Mouse (Mus musculus): ENCODE data around the gene Capn10.
A peak's percentile ranks its signal among the peaks of the same experiment; 100 is the strongest.

Capn10 gene

GRCm38 (mm10) chr1:92934182-92934827 is at the start of gene Capn10:
TSS of gene Capn10 (plus strand) at chr1:92934376.
- peak; percentile 99 for DNase-seq (ENCODE audit: low read depth, low spot score)

DNA sequence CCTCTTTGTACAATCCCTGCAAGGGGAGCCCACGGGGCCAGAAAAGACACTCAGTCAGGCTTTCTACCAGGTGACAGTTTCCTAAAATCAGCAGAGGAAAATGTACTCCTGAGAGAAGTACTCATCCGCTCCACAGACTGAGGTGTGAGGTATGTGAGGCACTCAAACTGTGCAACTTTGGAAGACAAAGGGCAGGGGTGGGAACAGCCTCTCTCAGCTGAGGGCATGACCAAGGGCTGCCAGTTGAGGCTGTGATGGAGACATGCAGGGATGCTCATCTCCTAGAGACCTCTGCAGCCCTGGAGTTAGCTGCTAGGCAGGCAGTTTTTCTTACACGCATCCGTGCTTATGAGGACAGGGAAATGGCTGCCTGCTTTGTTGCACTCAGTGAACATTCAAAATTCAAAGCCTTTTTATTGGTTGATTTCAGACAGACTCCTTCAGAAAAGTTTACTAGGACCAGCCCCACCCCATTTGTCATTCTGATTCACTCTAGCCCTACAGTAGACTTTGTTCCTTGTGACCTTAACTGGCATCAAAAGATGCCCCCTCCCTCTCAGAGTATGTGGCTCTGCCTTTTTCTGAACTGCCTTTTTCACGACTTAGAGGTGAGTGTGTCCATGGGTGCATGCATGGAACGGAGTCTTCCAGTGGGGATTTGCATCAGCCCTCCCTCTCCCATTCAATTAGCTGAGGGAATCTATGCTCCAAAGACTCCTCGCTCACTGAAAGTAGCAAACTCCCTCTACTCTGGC is 45.1 kb upstream of the Capn10 start:
- DNase-seq (ENCODE audit: low read depth, low spot score) = peak; percentile 80

GRCm38 (mm10) chr1:92892791-92893190 is 41.4 kb upstream of the Capn10 start:
- DNase-seq (ENCODE audit: low read depth, low spot score) = no peak

- DNase-seq (ENCODE audit: low read depth, low spot score) = no peak
Observed at GRCm38 (mm10) chr1:92893896-92894295, 40.3 kb upstream of the Capn10 start.

DNA sequence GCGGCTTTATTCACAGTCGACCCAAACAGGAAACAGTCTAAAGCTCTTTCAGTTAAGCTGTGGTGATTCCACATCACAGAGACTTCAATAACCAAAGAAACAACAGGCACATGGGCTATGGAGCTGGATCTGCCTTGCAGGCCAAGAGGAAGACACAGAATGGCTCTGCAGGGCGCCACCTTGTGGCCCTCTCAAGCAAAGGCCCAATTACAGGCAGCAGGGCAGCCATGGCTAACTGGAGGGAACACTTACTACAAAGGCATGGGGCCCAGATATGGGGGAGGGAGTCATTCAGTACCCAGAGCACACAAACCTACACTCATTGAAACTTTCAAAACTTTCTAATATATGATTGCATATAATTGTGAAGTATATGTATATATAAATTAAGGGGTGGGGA is 39.1 kb upstream of the Capn10 start:
- DNase-seq (ENCODE audit: low read depth, low spot score) = peak; percentile 88

DNA sequence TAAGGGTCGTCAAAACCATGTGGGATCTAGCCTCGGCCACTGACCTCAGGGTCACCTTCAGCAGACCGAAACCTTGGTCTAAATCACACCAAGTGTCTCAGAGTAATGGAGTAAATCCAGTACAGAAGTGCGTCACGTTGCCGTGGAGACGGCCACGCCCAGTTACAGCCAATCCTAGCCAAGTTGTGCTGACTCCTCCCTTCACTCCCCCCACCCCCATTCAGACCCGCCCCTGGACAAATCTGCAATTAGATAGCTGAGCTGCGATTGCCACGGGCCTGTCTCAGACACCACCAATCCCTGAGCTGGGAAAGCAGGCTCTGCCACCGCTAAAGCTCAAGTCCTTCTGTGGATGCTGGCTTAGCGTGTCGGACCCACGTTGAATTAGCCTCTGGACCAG is 31.4 kb upstream of the Capn10 start, which contains the start of gene Ankmy1:
Gene Ankmy1 (minus strand): TSS at position 121 of the 400 bp plus-strand sequence.
- peak; percentile 92 for DNase-seq (ENCODE audit: low read depth, low spot score)

DNA sequence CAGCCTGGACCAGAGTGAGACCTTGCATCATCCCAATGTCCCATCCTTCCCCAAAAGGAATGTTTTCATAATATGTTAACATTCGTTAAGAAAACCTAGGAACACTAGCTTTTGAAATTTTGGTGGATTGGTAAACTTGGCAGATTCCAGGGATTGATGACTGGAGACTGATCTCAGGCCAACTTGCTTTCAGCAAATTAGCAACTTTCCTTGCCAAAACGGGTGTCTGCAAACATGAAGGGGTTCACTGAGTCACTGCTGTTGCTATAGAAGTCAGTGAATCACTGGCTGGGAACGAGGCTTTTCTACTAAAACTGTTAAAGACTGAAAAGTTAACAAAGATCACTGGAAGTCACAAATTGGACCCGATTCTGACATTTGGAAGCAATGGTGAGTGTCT is 30.5 kb upstream of the Capn10 start:
- no peak for DNase-seq (ENCODE audit: low read depth, low spot score)

DNA sequence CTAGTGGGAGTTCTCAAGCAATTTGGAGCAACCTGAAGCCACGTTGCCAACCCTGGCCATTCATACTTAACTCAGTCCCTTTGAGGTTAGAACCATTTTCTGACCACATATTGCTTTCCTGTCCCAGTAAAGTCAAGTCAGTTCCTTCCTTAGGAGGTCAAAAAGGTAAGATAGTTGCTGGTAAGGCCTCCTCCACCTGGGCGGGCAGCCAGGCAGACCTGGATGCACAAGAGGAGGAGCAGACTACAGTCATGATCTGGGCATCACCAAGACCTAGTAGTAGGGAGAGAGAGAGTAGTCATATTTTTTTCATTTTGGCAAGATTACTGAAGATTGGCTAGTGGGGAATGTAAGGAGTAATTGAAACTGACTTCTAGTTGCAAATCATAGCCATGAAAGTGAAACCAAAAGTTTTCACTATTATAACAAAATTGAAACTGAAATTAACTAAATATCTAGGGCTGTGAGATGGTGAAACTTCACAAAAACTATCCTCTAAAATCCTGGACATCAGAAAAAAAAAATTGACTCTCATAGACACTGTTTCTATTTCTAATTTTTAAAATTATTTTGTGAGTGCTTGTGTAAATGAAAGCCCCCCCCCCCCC is 28.4 kb upstream of the Capn10 start:
- DNase-seq (ENCODE audit: low read depth, low spot score) = no peak

DNA sequence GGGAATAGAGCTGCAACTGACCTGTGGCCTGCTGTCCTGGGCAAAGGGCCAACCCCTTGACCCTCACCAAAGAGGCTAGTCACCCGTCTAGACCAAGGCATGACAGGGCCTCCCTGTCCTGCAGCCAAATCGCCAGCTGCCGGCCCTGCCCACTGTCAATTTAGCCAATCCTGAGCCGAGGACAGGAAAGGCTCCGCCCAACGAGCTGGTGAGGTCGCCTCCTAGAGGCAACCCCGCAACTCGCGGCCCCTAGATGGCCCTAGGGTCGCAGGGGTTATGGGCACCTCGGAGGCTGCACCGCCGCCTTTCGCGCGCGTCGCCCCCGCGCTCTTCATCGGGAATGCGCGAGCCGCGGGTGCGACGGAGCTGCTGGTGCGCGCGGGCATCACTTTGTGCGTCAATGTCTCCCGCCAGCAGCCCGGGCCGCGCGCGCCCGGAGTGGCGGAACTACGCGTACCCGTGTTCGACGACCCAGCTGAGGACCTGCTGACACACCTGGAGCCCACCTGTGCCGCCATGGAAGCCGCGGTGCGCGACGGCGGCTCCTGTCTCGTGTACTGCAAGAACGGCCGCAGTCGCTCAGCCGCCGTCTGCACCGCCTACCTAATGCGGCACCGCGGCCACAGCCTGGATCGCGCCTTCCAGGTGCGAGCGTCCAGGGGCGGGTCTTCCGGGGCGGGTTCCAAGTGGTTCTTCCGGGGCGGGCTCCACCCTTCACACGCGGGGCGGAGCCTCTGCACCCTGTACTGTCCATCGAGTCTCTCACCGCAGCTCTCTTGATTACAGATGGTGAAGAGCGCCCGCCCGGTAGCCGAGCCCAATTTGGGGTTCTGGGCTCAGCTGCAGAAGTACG is 27.2 kb upstream of the Capn10 start, which contains the start of gene Dusp28:
Gene Dusp28 (plus strand): TSS at position 203 of the 853 bp plus-strand sequence.
- peak; percentile 92 for DNase-seq (ENCODE audit: low read depth, low spot score)

DNA sequence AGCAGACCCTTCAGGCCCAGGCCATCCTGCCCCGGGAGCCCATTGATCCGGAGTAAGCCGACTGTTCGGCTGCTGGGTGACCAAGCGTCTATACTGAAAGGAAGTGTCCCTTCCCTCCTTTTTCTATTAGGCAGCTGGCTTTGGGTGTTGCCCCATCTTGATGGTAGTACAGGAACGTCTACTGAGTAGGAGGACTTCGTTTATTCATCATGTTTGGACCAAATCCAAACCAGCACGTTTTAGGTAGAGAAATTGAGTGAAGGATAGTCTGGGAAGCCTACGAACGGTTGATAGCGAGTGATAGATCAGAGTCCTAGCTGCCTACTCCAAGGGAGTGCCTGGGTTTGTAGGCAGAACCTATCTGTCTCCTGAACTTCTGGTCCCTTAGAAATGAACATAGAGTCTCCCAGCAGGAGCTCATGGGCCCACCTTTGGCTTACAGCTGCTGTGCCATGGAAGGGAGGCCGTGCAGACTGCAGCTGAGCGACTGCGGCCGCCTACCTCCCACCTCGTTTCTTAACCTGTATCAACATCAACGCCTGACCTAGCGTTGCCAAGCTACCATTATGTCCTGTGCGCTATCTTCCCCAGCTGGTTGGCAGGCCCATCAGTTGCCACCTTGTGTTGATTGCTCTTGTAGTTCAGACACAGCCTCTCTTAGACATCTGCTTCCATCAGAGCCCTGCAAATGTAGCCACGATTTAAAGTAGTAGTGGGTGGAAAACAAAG is 26.4 kb upstream of the Capn10 start:
- DNase-seq (ENCODE audit: low read depth, low spot score) = no peak

GRCm38 (mm10) chr1:92908664-92909063 is 25.5 kb upstream of the Capn10 start:
- DNase-seq (ENCODE audit: low read depth, low spot score) = no peak

DNA sequence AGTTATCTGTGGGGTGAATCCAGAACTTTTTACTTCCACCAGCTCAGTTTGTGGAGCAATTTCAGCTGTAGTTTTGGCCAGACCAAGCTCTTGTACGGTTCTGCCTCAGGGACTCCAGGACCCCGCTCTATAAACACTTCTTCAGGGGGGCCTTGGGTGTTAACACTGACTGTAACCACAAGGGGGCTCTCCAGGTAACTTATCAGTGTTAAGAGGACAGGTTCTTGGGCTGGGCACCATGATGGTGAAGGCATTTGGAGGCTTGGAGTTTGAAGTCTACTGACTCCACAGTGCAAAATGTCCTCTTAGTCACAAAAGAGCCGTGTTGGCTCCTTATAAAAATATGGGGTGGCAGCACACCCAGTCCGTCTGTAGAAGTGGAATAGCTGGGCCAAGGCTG is 25.1 kb upstream of the Capn10 start:
- DNase-seq (ENCODE audit: low read depth, low spot score) = peak; percentile 89

- DNase-seq (ENCODE audit: low read depth, low spot score) = peak; percentile 54
Observed at GRCm38 (mm10) chr1:92910239-92910885, 23.8 kb upstream of the Capn10 start, which contains the start of gene Rnpepl1. TSS of gene Rnpepl1 (plus strand) at chr1:92910783.

DNA sequence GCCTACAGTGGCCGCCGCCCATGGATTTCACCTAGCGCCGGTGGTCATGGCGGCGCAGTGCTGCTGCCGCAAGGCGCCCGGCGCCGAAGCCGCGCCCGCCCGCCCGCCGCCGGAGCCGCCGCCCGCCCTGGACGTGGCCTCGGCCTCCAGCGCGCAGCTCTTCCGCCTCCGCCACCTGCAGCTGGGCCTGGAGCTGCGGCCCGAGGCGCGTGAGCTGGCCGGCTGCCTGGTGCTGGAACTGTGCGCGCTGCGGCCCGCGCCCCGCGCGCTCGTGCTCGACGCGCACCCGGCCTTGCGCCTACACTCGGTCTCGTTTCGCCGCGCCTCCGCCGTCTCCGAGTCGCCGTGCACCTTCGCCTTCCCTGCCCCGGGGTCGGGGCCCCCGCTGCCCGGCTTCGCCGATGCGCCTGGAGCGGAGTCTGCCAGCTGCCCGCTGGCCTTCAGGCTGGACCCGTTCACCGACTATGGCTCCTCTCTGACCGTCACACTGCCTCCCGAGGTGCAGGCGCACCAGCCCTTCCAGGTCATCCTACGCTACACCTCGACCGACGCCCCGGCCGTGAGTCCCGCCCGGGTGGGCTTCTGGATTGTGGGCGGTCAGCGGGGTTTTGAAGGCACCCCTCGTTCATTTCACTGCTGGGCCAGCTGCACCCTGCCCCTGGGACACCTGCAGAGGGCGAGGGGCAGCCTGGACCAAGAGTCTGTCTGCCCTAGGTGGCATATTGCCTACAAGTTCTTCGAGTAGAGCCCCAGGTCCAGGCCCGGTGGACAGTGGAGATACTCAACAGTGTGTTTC is 23.1 kb upstream of the Capn10 start:
- peak; percentile 51 for DNase-seq (ENCODE audit: low read depth, low spot score)

GRCm38 (mm10) chr1:92911721-92912138 is 22.4 kb upstream of the Capn10 start:
- DNase-seq (ENCODE audit: low read depth, low spot score) = no peak

DNA sequence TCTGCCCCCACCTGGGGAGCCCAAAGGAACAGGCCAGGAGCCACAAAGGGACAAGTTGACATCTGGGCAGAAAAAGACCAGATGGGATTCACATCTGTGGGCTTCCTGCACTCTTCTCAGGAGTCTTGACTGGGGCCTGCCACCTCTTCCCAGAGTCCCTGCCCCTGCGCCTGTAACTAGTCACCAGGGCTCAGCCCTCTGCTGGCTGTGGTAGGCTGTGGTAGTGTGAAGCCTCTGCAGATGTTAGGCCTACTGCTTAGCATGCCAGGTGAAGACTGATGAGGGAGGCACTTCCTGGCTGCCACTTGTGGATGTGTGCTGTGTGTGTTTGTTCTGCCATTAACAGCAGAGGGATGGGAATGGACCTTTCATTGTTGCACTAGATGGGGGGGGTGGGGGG is 21.9 kb upstream of the Capn10 start:
- DNase-seq (ENCODE audit: low read depth, low spot score) = peak; percentile 32

DNA sequence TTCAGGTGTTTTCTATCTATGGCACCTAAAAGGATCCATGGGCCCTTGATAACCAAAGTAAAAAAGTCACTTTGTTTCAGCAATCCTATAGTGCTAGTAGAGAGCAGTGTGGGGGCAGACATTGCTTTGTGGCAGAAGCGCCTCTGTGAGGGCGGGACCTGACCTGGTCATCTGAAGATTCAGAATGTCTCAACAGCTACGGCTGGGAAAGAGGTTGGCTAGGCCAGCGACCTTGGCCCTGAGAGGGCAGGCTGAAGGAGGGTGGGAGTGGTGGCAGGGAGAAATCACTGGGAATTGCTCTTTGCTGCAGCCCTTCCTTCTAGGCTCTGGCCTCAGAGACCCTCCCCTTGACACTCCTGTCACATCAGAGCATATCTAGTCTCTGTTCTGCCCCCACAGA is 19.9 kb upstream of the Capn10 start:
- no peak for DNase-seq (ENCODE audit: low read depth, low spot score)

DNA sequence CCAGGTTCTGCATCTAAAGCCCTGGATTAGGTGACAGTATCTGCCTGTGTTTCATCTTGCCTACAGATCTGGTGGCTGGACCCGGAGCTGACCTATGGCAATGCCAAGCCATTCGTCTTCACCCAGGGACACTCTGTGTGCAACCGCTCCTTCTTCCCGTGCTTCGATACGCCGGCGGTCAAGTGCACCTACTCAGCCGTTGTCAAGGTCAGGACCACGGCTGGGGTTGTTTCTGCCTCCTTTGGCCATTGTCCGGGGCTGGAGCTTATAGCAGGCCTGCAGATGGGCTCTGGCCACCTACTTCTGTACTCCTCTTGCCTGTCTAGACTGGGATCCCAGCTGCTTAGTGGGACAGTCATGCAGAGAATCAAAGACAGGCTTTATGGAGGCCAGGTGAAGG is 19.2 kb upstream of the Capn10 start:
- DNase-seq (ENCODE audit: low read depth, low spot score) = no peak

DNA sequence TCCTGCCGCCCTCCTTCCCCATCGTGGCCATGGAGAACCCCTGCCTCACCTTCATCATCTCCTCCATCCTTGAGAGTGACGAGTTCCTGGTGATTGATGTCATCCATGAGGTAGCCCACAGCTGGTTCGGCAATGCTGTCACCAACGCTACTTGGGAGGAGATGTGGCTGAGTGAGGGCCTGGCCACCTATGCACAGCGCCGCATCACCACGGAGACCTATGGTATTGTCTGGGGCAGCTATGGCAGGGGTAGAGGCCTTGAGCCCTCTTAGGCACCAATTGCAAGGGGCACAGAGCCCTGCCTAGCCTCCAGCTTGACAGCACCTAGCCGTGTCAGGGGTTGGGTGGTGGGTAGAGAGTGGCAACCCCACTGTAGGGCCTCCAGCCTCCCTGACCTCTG is 17.5 kb upstream of the Capn10 start:
- DNase-seq (ENCODE audit: low read depth, low spot score) = no peak

DNA sequence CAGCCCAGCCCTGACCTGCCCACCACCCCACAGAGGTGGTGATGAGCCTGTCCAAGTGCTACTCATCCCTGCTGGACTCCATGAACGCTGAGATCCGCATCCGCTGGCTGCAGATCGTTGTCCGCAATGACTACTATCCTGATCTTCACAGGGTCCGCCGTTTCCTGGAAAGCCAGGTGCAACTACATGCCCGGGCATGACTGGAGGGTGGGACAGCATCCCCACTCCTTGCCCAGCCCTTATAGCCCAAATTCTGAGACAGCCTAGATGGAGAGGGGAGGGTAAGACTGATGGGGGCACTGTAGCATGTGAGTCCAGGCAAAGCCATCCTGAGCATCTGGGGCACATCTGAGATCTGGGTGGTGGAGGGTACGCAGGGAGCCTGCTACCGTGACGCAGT is 15.0 kb upstream of the Capn10 start:
- DNase-seq (ENCODE audit: low read depth, low spot score) = peak; percentile 78

All from R1 (cell line).